Mouse (Mus musculus) kidney, adult 2 months (tissue): ENCODE data around the gene Zbtb37.

Experiments used
- CTCF ChIP-seq: fragments of 200-500 bp; conservative IDR thresholded peaks from 2 replicates; pipeline ENCODE4 v1.5.1; 2011; ENCODE audit warnings: low read depth, mild to moderate bottlenecking, control low read depth, low read length, moderate library complexity, mixed read lengths; ENCODE audit not compliant: insufficient read depth, insufficient read length
- POLR2A ChIP-seq: fragments of 200-500 bp; IDR thresholded peaks from one replicate; pipeline ENCODE4 v1.6.1; 2011; ENCODE audit warnings: low read depth, low read length, control low read depth

GRCm38 (mm10) chr1:161039741-161040425 is 5.2 kb upstream of the Zbtb37 start:
- no peak for TF ChIP-seq POLR2A
- TF ChIP-seq CTCF: no peak
